9 mouse cellular contexts compared by ENCODE assay signal in genomic region chr12:86858983-86859872, GRCm38 (mm10). TPM values are rescaled to one million over a fixed set of nuclear protein-coding genes. Genes with fewer than 3 reads are reported as not detected.
A peak's percentile ranks its signal among the peaks of the same experiment; 100 is the strongest.
DNase-seq lines count a peak whose midpoint lies in the region; ATAC-seq lines count a peak whose summit lies in the region.
"Had no signal": no experiment of that assay in that cellular context is flagged by ENCODE, and none has a peak within 500 bp of the region (broad histone marks: within the 10 kb centered on the region; RNA-seq: fewer than 3 reads in every experiment).

No protein-coding gene starts in this region.

- peak; percentile 75 for ATAC-seq in activated CD4-positive, CD25-positive, alpha-beta regulatory T cell, adult 4 months
- peak; percentile 57 for ATAC-seq in granulocyte monocyte progenitor cell, adult 5-6 weeks (replicated peaks; ENCODE audit: poor library complexity, severe bottlenecking)
- no peak for ATAC-seq in midbrain, embryonic 12.5 days (ENCODE audit: low FRiP score, low read depth)

- 76% methylated on average over 6 of the region's 6 CpGs for WGBS in midbrain, embryonic 12.5 days

- H3K4me3 ChIP-seq in midbrain, embryonic 12.5 days, result no peak overlapping the region

- H3K27ac ChIP-seq in midbrain, embryonic 12.5 days (replicated peaks), result peak overlapping the region; percentile 46; the same call in 1 of the 2 replicates

- H3K9me3 ChIP-seq in midbrain, embryonic 12.5 days, result peaks cover 4% of the 10 kb centered on the region; the same call in 1 of the 2 replicates

- no peaks in the 10 kb centered on the region for H3K27me3 ChIP-seq in midbrain, embryonic 12.5 days

- DNase-seq in kidney, adult 18-20 months, result peak; percentile 32
- DNase-seq in kidney, adult 9 months, result no peak
- no peak for DNase-seq in ovary, postnatal 10 days (ENCODE audit: low spot score)
- no peak for DNase-seq in c-Kit-positive CD71-positive TER-119-positive erythroid progenitor cells, embryonic 14.5 days (ENCODE audit: low spot score)
- no peak for DNase-seq in urinary bladder, postnatal 36 days (ENCODE audit: low spot score in 2 of 2)
- DNase-seq: gastrocnemius, postnatal 14 days had no signal

- H3K4me1 ChIP-seq in midbrain, embryonic 12.5 days, result peaks cover 24% of the 10 kb centered on the region

- no peak overlapping the region for H3K4me2 ChIP-seq in midbrain, embryonic 12.5 days (replicated peaks)

- no peaks in the 10 kb centered on the region for H3K36me3 ChIP-seq in midbrain, embryonic 12.5 days

- no peak overlapping the region for H3K9ac ChIP-seq in midbrain, embryonic 12.5 days (replicated peaks)

RNA-seq across cellular contexts. Expression of gene Irf2bpl, which starts 25.4 kb away (rescaled TPM):
- polyA plus RNA-seq in activated CD4-positive, CD25-positive, alpha-beta regulatory T cell, adult 4 months (2017; shearing (Covaris generic)), result 10 to 100 TPM in 1 of 2 experiments, 1 to 10 TPM in 1; 8.6 to 13.6 TPM
- 1.2 and 1.8 TPM in 2 replicates for total RNA-seq in granulocyte monocyte progenitor cell, adult 5-6 weeks (2014; fragmentation: Nextera tagmentation)
- total RNA-seq in granulocyte monocyte progenitor cell, adult 5-6 weeks (2017), result 0.15 and 0.78 TPM in 2 replicates
- 74.0 and 76.0 TPM in 2 replicates for polyA plus RNA-seq in midbrain, embryonic 12.5 days (2016; fragmentation: Nextera tagmentation; extraction: Ambion mirVana)
